Mouse (Mus musculus) T-helper 1 cell (primary cell): ENCODE measurements around the gene Dhx29.
"Not testable (repeated sequence)": the region's sequence is repeated elsewhere in the genome, so short reads cannot be mapped to it uniquely, and the experiment has no call there.

Experiments used
- in situ Hi-C: fragments of 300-600 bp; cut with MboI, MseI; formaldehyde crosslinking; loops from one replicate; pipeline ENCODE4 v1.15.1; 2025; ENCODE audit warnings: high pct_unique_total_duplicates

The Dhx29 gene

GRCm38 (mm10) chr13:112986451-112986950, 59.2 kb downstream of the Dhx29 start:
- in situ Hi-C loops: no loop called here

DNA sequence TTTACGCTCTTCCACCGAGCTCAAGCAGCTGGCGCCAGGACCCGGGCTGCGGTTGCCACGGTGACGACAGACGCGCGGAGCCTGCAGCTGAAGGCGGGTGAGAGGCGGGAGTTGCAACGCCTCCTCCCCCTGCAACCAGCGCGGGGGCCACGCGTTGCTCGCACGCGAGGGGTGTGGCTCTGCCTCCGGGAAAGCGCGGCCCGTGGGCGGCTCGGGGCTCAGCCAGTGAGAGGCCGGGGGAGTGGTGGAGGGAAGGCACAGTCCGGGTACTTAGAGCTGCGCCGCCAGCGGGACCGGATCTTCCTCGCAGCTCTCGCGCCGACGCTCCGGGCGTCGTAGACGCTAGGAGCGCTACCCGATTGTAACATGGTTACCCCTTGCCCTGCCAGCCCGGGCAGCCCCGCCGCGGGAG, 60.3 kb downstream of the Dhx29 start, which contains the start of gene Ccno:
Ccno (plus strand) TSS at position 271 of the 412 bp plus-strand sequence.
- in situ Hi-C loops: no loop called here

GRCm38 (mm10) chr13:112987991-112988390, 60.7 kb downstream of the Dhx29 start:
- in situ Hi-C loops: no loop called here

DNA sequence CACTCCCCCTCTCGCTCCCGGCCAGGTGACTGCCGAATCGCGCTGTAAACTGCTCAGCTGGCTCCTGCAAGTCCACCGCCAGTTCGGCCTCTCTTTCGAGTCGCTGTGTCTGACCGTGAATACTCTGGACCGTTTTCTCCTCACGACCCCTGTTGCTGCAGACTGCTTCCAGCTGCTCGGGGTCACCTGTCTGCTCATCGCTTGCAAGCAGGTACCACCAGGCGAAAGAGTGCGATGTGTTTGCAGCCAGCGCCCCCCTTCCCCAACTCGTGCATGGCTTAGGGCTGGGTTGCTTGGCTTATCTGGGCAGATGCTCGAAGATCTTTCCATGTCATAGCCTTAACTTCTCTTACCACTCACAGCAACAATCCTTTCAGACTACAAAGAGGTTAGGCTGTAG, 61.6 kb downstream of the Dhx29 start:
- in situ Hi-C loops: no loop called here

DNA sequence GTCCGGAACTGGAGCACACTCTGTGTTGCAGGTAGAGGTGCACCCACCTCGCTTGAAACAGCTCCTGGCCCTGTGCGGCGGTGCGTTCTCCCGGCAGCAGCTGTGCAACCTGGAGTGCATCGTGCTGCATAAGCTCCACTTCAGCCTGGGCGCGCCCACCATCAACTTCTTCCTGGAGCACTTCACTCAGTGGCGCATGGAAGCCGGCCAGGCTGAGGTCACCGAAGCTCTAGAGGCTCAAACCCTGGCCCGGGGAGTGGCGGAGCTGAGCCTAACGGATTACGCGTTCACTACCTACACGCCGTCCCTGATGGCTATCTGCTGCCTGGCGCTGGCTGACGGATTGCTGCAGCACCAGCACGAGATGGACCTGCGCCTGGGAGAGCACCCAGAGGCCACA, 62.3 kb downstream of the Dhx29 start:
- in situ Hi-C loops: no loop called here

DNA sequence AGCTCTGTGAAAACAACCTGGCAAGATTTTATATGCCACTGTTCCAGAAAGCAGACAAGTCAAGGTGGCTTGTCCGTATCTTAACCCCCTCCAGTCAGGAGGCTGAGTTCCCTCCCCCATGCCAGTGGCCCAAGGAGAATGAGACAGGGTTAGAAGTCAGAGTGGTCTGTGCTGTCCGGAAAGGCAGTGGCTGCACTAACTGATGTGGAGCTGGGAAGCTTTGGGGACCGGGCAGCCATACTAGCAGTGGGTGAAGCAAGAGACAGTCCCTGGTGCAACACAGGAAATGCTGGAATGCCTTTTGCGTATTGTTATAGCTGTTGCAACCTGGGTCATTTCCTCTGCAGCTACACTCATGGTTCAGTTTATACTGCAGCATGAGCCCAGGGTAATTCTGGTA, 63.1 kb downstream of the Dhx29 start:
- in situ Hi-C loops: no loop called here

GRCm38 (mm10) chr13:112993531-112994152, 66.4 kb downstream of the Dhx29 start, which contains the start of gene Mcidas:
Mcidas (plus strand) TSS chr13:112993845.
- in situ Hi-C loops: no loop called here

- in situ Hi-C loops: no loop called here
Observed at GRCm38 (mm10) chr13:112994191-112994590, 66.9 kb downstream of the Dhx29 start.

DNA sequence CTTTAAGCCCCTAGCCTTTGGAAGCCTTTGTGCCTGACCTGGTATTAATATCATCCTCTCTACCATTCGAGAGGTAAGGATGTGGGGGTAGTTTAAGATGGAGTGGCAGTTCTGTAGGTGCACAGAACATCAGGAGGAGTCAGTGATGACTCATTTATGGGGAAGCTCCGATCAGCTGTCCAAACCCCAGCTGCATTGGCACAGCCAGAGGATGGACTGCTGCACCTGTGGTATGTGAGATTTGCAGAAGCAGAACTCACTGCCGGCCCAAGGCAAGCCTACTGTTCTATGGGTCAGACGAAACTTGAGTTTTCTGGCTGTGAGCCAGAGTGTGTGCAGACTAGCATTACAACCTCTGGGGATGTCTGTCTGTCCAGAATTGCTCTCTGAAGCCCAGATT, 69.2 kb downstream of the Dhx29 start:
- in situ Hi-C loops: loop anchor here (5.0 kb wide), 1 partner anchor 36 kb away; no protein-coding TSS in a partner anchor

DNA sequence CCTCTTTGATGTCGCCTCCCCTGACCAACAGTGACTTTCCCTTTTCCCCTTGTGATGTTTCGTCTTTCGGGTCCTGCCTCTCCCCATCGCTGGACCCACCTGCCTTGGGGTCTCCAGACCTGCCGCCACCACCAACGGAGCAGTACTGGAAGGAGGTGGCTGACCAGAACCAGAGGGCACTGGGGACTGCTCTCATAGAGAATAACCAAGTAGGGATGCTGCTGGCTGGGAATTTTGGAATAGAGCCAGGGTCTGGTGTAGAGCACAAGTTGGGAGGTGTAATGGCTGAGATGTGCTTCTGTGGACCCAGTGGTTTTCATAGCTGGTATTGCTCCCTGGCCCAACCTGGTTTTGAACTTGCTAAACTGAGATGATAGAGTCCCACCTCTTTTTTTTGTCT, 70.1 kb downstream of the Dhx29 start:
- in situ Hi-C loops: loop anchor here (5.0 kb wide), 1 partner anchor 35 kb away; no protein-coding TSS in a partner anchor

- in situ Hi-C loops: loop anchor here (5.0 kb wide), 1 partner anchor 34 kb away; no protein-coding TSS in a partner anchor
Observed at GRCm38 (mm10) chr13:112998427-112999201, 71.4 kb downstream of the Dhx29 start.

DNA sequence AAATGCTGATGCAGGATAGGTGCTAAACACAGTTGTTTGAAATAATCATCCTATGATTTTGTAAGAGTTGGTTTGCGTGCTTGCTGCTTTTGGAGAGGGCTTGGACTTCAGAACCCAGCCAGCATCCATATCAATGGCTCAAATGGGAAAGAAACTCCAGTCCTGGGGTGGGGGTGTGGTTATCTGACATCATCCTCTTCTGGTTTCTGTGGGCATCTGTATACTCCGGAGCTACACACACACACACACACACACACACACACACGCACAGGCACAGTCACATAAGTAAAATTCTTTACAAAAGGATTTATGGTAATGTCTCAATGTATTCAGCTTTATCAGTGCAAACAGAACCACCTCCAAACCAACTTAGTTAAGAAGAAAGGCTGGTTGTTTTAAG, 72.8 kb downstream of the Dhx29 start:
- in situ Hi-C loops: no loop called here

DNA sequence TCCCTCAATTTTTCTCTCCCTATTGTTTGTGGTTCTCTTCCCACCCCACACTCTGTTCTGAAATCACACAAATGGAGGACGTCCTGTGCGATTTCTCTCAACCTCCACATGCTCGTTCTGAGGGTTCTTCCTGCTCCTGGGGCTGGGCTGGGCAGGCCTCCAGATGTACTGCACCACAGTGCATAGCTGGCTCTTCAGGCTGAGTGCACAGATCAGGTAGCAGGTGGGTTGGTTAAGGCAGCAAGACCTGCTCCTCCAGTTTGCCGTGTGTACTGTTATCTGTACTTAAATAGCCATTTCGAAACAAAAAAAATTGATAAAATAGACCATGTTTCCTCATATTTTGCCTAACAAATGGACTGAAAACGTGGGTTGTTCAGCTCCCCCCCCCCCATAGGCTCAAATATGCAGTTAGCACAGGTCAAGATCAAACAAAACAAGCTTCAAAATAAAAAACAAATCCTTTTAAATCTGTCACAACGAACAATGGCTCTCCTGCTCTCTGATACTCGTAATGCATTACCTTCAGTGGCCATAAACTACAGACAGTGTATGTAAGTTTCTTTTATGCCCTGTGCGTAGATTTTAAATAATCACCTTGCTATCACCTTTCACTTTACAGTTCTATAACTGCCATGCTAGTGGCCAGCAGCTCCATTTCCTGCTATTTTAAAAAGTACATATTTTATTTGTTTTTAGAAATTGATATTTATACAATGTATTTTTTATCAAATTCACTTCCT, 73.5 kb downstream of the Dhx29 start:
- in situ Hi-C loops: no loop called here

GRCm38 (mm10) chr13:113012683-113013082, 85.4 kb downstream of the Dhx29 start:
- in situ Hi-C loops: no loop called here

GRCm38 (mm10) chr13:113013174-113013953, 86.1 kb downstream of the Dhx29 start:
- in situ Hi-C loops: not testable (repeated sequence)
